14 mouse cellular contexts compared by ENCODE assay signal in the genomic region with DNA sequence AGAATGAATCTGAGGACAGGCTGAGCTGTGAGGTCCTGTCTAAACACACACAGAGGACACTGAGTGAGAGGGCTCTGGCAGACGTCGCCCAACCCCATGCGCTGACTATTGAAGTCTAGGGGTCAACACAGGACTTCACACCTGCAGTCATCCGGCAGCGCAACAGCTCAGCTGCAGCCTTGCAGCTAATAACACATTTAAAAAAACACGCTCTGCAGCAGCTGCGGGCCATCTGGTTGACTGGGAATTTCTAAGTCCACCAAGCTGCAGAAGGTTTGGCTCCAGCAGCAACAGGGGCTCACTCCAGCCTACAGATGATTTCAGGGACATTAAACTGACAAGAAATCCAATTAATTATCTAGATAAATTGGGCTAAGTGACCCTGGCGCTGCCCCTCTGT.
A peak's percentile ranks its signal among the peaks of the same experiment; 100 is the strongest.
DNase-seq lines count a peak whose midpoint lies in the region; ATAC-seq and TF ChIP-seq lines count a peak whose summit lies in the region.
"Had no signal": no experiment of that assay in that cellular context is flagged by ENCODE, and none has a peak within 500 bp of the region (broad histone marks: within the 10 kb centered on the region; RNA-seq: fewer than 3 reads in every experiment).

No protein-coding gene starts in this region.

- no peaks in the 10 kb centered on the region for H3K27me3 ChIP-seq in stomach, embryonic 14.5 days (ENCODE audit: control insufficient read depth, insufficient read depth, low read length)
- no peaks in the 10 kb centered on the region for H3K27me3 ChIP-seq in stomach, postnatal 0 days (ENCODE audit: control insufficient read depth, insufficient read depth, low read length)
- H3K27me3 ChIP-seq: embryonic facial prominence, embryonic 12.5 days; forebrain, embryonic 12.5 days; heart, embryonic 15.5 days; intestine, embryonic 15.5 days had no signal

- ATAC-seq in stomach, embryonic 14.5 days (ENCODE audit: insufficient number of reproducible peaks, insufficient read depth, low FRiP score, low read depth) = peak; percentile 33; the same call in 1 of the 2 replicates
- no peak for ATAC-seq in stomach, postnatal 0 days (ENCODE audit: low FRiP score, low TSS enrichment)
- ATAC-seq: intestine, embryonic 15.5 days had no signal

- no peak for TF ChIP-seq CTCF in stomach, postnatal 0 days (IDR thresholded peaks at IDR 0.05; ENCODE audit: low read depth)

- H3K4me2 ChIP-seq in stomach, embryonic 14.5 days (replicated peaks; ENCODE audit: low read depth, low read length) = no peak overlapping the region
- no peak overlapping the region for H3K4me2 ChIP-seq in stomach, postnatal 0 days (replicated peaks; ENCODE audit: low read depth)
- H3K4me2 ChIP-seq: embryonic facial prominence, embryonic 12.5 days; forebrain, embryonic 12.5 days; heart, embryonic 15.5 days; intestine, embryonic 15.5 days had no signal

- H3K4me3 ChIP-seq in stomach, embryonic 14.5 days (ENCODE audit: low read depth, low read length) = no peak overlapping the region
- no peak overlapping the region for H3K4me3 ChIP-seq in stomach, postnatal 0 days (ENCODE audit: low read depth, low read length)
- H3K4me3 ChIP-seq: embryonic facial prominence, embryonic 12.5 days; forebrain, embryonic 12.5 days; heart, embryonic 15.5 days; intestine, embryonic 15.5 days had no signal

- peak; percentile 69 for DNase-seq in kidney, postnatal 10 days
- DNase-seq in kidney, adult 8-10 months = no peak
- DNase-seq in stomach, postnatal 0 days (ENCODE audit: low spot score) = no peak
- DNase-seq in hindlimb bud, embryonic 11.5 days (ENCODE audit: extremely low spot score, low read depth, low spot score) = peak; percentile 6
- DNase-seq in yolk sac, embryonic 10.5 days (ENCODE audit: low spot score) = peak; percentile 9
- no peak for DNase-seq in layer of hippocampus, adult 9-10 months (ENCODE audit: low spot score)
- no peak for DNase-seq in testis, postnatal 10 days (ENCODE audit: low spot score)
- DNase-seq: adrenal gland, postnatal 14 days; gastrocnemius, postnatal 36 days had no signal

- no peaks in the 10 kb centered on the region for H3K36me3 ChIP-seq in stomach, embryonic 14.5 days (ENCODE audit: control insufficient read depth, insufficient read depth, low read length)
- no peaks in the 10 kb centered on the region for H3K36me3 ChIP-seq in stomach, postnatal 0 days (ENCODE audit: control insufficient read depth, insufficient read depth, low read length)
- H3K36me3 ChIP-seq: embryonic facial prominence, embryonic 12.5 days; forebrain, embryonic 12.5 days; intestine, embryonic 15.5 days had no signal

- WGBS in stomach, embryonic 14.5 days = 28% methylated on average over 8 of the region's 8 CpGs
- 50% methylated on average over 8 of the region's 8 CpGs for WGBS in stomach, postnatal 0 days

- H3K9me3 ChIP-seq in stomach, embryonic 14.5 days (ENCODE audit: control insufficient read depth, low read depth, low read length) = no peaks in the 10 kb centered on the region
- H3K9me3 ChIP-seq in stomach, postnatal 0 days (ENCODE audit: control insufficient read depth, low read length) = no peaks in the 10 kb centered on the region
- H3K9me3 ChIP-seq: embryonic facial prominence, embryonic 12.5 days; forebrain, embryonic 12.5 days; heart, embryonic 15.5 days; intestine, embryonic 15.5 days had no signal

- H3K9ac ChIP-seq in stomach, embryonic 14.5 days (replicated peaks; ENCODE audit: low read depth, low read length) = no peak overlapping the region
- H3K9ac ChIP-seq in stomach, postnatal 0 days (ENCODE audit: low read length) = no peak overlapping the region
- H3K9ac ChIP-seq: embryonic facial prominence, embryonic 12.5 days; forebrain, embryonic 12.5 days; heart, embryonic 15.5 days; intestine, embryonic 15.5 days had no signal

- H3K27ac ChIP-seq in stomach, embryonic 14.5 days (ENCODE audit: low read length) = no peak overlapping the region
- no peak overlapping the region for H3K27ac ChIP-seq in stomach, postnatal 0 days (replicated peaks)
- H3K27ac ChIP-seq: embryonic facial prominence, embryonic 12.5 days; forebrain, embryonic 12.5 days; heart, embryonic 15.5 days; intestine, embryonic 15.5 days had no signal

- TF ChIP-seq EP300 in stomach, postnatal 0 days (optimal IDR thresholded peaks at IDR 0.05) = no peak

- peaks cover 2% of the 10 kb centered on the region; the same call in 1 of the 2 replicates for H3K4me1 ChIP-seq in stomach, embryonic 14.5 days (ENCODE audit: control insufficient read depth, insufficient read depth, low read length)
- no peaks in the 10 kb centered on the region for H3K4me1 ChIP-seq in stomach, postnatal 0 days (replicated peaks; ENCODE audit: control insufficient read depth, insufficient read depth)
- H3K4me1 ChIP-seq: embryonic facial prominence, embryonic 12.5 days; forebrain, embryonic 12.5 days; heart, embryonic 15.5 days; intestine, embryonic 15.5 days had no signal

Comparison
In these comparisons a context has a peak if more than half of its experiments do, and no peak if none do; other contexts are left out.
1. DNase-seq: peak in kidney, postnatal 10 days (single experiment), hindlimb bud, embryonic 11.5 days (single experiment) and yolk sac, embryonic 10.5 days (single experiment); none in kidney, adult 8-10 months (0 of 2), stomach, postnatal 0 days (single experiment), layer of hippocampus, adult 9-10 months (single experiment) and testis, postnatal 10 days (single experiment).